Comparison of ENCODE assay signal across 12 mouse cellular contexts in the genomic region with DNA sequence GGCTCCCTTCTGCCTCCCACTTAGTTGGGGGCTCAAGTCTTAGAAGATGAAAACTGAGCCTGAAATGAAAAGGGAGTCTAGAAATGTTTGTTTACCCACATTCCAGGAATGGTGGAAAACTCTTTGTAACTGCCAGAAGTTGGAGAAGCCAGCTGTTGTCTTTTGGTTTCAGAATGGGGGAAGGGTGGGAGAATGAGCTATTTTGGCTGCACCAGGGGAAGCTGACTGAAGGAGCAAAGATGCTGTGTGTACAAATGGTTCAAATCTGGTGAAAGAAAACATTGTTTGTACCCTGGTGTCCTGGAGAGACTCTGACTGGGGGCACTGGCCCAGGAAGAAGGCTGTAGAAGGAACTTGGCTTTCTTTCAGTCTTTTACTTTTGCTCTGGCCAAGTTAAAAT.
DNase-seq lines count a peak whose midpoint lies in the region; ATAC-seq and TF ChIP-seq lines count a peak whose summit lies in the region.
"Had no signal": no experiment of that assay in that cellular context is flagged by ENCODE, and none has a peak within 500 bp of the region (broad histone marks: within the 10 kb centered on the region; RNA-seq: fewer than 3 reads in every experiment).

No protein-coding gene starts in this region.

- no peak overlapping the region for H3K4me2 ChIP-seq in lung, embryonic 15.5 days
- H3K4me2 ChIP-seq: limb, embryonic 13.5 days had no signal

- H3K27ac ChIP-seq in kidney, adult 2 months (ENCODE audit: insufficient read depth, low read depth, low read length), result peak overlapping the region; percentile 70; the same call in 1 of the 2 replicates
- peak overlapping the region; percentile 54 for H3K27ac ChIP-seq in lung, embryonic 15.5 days
- H3K27ac ChIP-seq: forebrain, embryonic 10.5 days; limb, embryonic 13.5 days had no signal

- H3K27me3 ChIP-seq in kidney, adult 2 months (replicated peaks; ENCODE audit: control insufficient read depth, insufficient read depth, low read length), result no peaks in the 10 kb centered on the region; the same call in 1 of the 2 replicates
- H3K27me3 ChIP-seq in lung, embryonic 15.5 days, result no peaks in the 10 kb centered on the region
- H3K27me3 ChIP-seq: limb, embryonic 13.5 days had no signal

- no peak for TF ChIP-seq POLR2A in kidney, adult 2 months (IDR thresholded peaks at IDR 0.05; ENCODE audit: low read depth, low read length)

- H3K4me3 ChIP-seq in kidney, adult 2 months (ENCODE audit: insufficient read depth, low read depth, low read length), result no peak overlapping the region
- no peak overlapping the region for H3K4me3 ChIP-seq in lung, embryonic 15.5 days
- H3K4me3 ChIP-seq: forebrain, embryonic 10.5 days; limb, embryonic 13.5 days; myocyte had no signal

- H3K9ac ChIP-seq in lung, embryonic 15.5 days, result no peak overlapping the region
- H3K9ac ChIP-seq: limb, embryonic 13.5 days had no signal

- peaks cover 6% of the 10 kb centered on the region; the same call in 1 of the 2 replicates for H3K4me1 ChIP-seq in kidney, adult 2 months (ENCODE audit: control insufficient read depth, insufficient read depth, low read length)
- H3K4me1 ChIP-seq in lung, embryonic 15.5 days, result no peaks in the 10 kb centered on the region

- no peak for TF ChIP-seq CTCF in kidney, adult 2 months (conservative IDR thresholded peaks at IDR 0.05; ENCODE audit: insufficient read depth, insufficient read length, low read depth, low read length)

- DNase-seq in left cerebral cortex, adult 9 months (ENCODE audit: low spot score in 2 of 2), result peak; percentile 10 to 20
- no peak for DNase-seq in left cerebral cortex, adult 18-20 months (ENCODE audit: low spot score in 2 of 2)
- DNase-seq in forelimb bud, embryonic 11.5 days (ENCODE audit: low read depth, low spot score), result peak; percentile 2
- DNase-seq in kidney, adult 2 months, result peak; percentile 63
- DNase-seq in adrenal gland, postnatal 10 days, result no peak
- no peak for DNase-seq in adrenal gland, adult 2 months
- no peak for DNase-seq in right cerebral cortex, adult 2 months (ENCODE audit: low spot score in 2 of 2)
- DNase-seq: right cerebral cortex, postnatal 4 days had no signal

- no peaks in the 10 kb centered on the region for H3K9me3 ChIP-seq in lung, embryonic 15.5 days
- H3K9me3 ChIP-seq: forebrain, embryonic 10.5 days; limb, embryonic 13.5 days had no signal

- no peaks in the 10 kb centered on the region for H3K36me3 ChIP-seq in kidney, adult 2 months (ENCODE audit: control insufficient read depth, insufficient read depth, low read length)
- no peaks in the 10 kb centered on the region for H3K36me3 ChIP-seq in lung, embryonic 15.5 days
- H3K36me3 ChIP-seq: forebrain, embryonic 10.5 days; limb, embryonic 13.5 days had no signal

- peak; percentile 72; the same call in 1 of the 2 replicates for ATAC-seq in lung, embryonic 15.5 days (ENCODE audit: borderline replicate concordance, extremely low read depth, low FRiP score, low TSS enrichment)

Comparison
In these comparisons a context has a peak if more than half of its experiments do, and no peak if none do; other contexts are left out.
1. DNase-seq: peak in left cerebral cortex, adult 9 months (2 of 2), forelimb bud, embryonic 11.5 days (single experiment) and kidney, adult 2 months (single experiment); none in left cerebral cortex, adult 18-20 months (0 of 2), adrenal gland, postnatal 10 days (single experiment), adrenal gland, adult 2 months (single experiment) and right cerebral cortex, adult 2 months (0 of 2).